In genomic region chr12:111757561-111758325, GRCm38 (mm10) we compare ENCODE assay signal across 8 mouse cellular contexts. TPM values are rescaled to one million over a fixed set of nuclear protein-coding genes. Genes with fewer than 3 reads are reported as not detected.
A peak's percentile ranks its signal among the peaks of the same experiment; 100 is the strongest.
DNase-seq lines count a peak whose midpoint lies in the region; ATAC-seq lines count a peak whose summit lies in the region.

No protein-coding gene starts in this region.

- no peaks in the 10 kb centered on the region for H3K9me3 ChIP-seq in megakaryocyte, embryonic 14.5 days
- no peaks in the 10 kb centered on the region for H3K9me3 ChIP-seq in limb, embryonic 10.5 days (replicated peaks)
- H3K9me3 ChIP-seq in stomach, embryonic 14.5 days (ENCODE audit: control insufficient read depth, low read depth, low read length) = no peaks in the 10 kb centered on the region

- no peaks in the 10 kb centered on the region for H3K27me3 ChIP-seq in megakaryocyte, embryonic 14.5 days (replicated peaks)
- H3K27me3 ChIP-seq in limb, embryonic 10.5 days (ENCODE audit: low read depth, poor library complexity, severe bottlenecking) = peaks cover 3% of the 10 kb centered on the region; the same call in 1 of the 2 replicates
- H3K27me3 ChIP-seq in stomach, embryonic 14.5 days (ENCODE audit: control insufficient read depth, insufficient read depth, low read length) = no peaks in the 10 kb centered on the region

- peak overlapping the region; percentile 97; the same call in 1 of the 2 replicates for H3K9ac ChIP-seq in stomach, embryonic 14.5 days (replicated peaks; ENCODE audit: low read depth, low read length)

- ATAC-seq in cerebellum, adult (ENCODE audit: insufficient number of reproducible peaks, low FRiP score, low TSS enrichment) = no peak
- no peak for ATAC-seq in megakaryocyte, adult 5-6 weeks (ENCODE audit: poor library complexity, severe bottlenecking)
- no peak for ATAC-seq in stomach, embryonic 14.5 days (ENCODE audit: insufficient number of reproducible peaks, insufficient read depth, low FRiP score, low read depth)

- H3K4me3 ChIP-seq in megakaryocyte, embryonic 14.5 days (replicated peaks) = peak overlapping the region; percentile 99
- peak overlapping the region; percentile 97 for H3K4me3 ChIP-seq in limb, embryonic 10.5 days
- peak overlapping the region; percentile 91 for H3K4me3 ChIP-seq in stomach, embryonic 14.5 days (ENCODE audit: low read depth, low read length)

- H3K27ac ChIP-seq in limb, embryonic 10.5 days = peak overlapping the region; percentile 95
- H3K27ac ChIP-seq in stomach, embryonic 14.5 days (ENCODE audit: low read length) = no peak overlapping the region

- peaks cover 87% of the 10 kb centered on the region for H3K4me1 ChIP-seq in megakaryocyte, embryonic 14.5 days
- H3K4me1 ChIP-seq in limb, embryonic 10.5 days = peaks cover 36% of the 10 kb centered on the region
- H3K4me1 ChIP-seq in stomach, embryonic 14.5 days (ENCODE audit: control insufficient read depth, insufficient read depth, low read length) = peaks cover 22% of the 10 kb centered on the region

- WGBS in limb, embryonic 10.5 days = 58% methylated on average over 10 of the region's 10 CpGs
- 52% methylated on average over 10 of the region's 10 CpGs for WGBS in stomach, embryonic 14.5 days

- peak overlapping the region; percentile 98 for H3K4me2 ChIP-seq in stomach, embryonic 14.5 days (replicated peaks; ENCODE audit: low read depth, low read length)

- peaks cover 6% of the 10 kb centered on the region for H3K36me3 ChIP-seq in megakaryocyte, embryonic 14.5 days (replicated peaks; ENCODE audit: low read length)
- H3K36me3 ChIP-seq in limb, embryonic 10.5 days = peaks cover 10% of the 10 kb centered on the region
- H3K36me3 ChIP-seq in stomach, embryonic 14.5 days (ENCODE audit: control insufficient read depth, insufficient read depth, low read length) = no peaks in the 10 kb centered on the region

- DNase-seq in cerebellum, adult 11 months = peak; percentile 38
- DNase-seq in limb, embryonic 10.5 days (ENCODE audit: low spot score) = no peak
- no peak for DNase-seq in adrenal gland, adult 18-20 months (ENCODE audit: low spot score in 2 of 2)
- no peak for DNase-seq in spleen, postnatal 4 days (ENCODE audit: low spot score in 2 of 2)

RNA-seq across cellular contexts. Expression of gene Klc1, which starts 0.9 kb away (rescaled TPM):
- 21.5 and 66.3 TPM in 2 replicates for polyA plus RNA-seq in megakaryocyte, embryonic 14.5 days (2012; ENCODE audit: insufficient read depth, low replicate concordance)
- total RNA-seq in megakaryocyte, adult 5-6 weeks (2015) = 36.3 and 36.7 TPM in 2 replicates
- 72.7 and 83.1 TPM in 2 replicates for total RNA-seq in megakaryocyte, adult 5-6 weeks (2017)
- 87.5 and 98.0 TPM in 2 replicates for polyA plus RNA-seq in limb, embryonic 10.5 days (2016; fragmentation: Nextera tagmentation; extraction: Ambion mirVana)
- polyA plus RNA-seq in stomach, embryonic 14.5 days (2014; fragmentation: Nextera tagmentation; extraction: Ambion mirVana) = 111 and 120 TPM in 2 replicates
- total RNA-seq in adrenal gland, adult 18-20 months (2021) = 100 to 1,000 TPM in 1 of 2 experiments, 10 to 100 TPM in 1; 93.1 to 126 TPM

RNA-seq across cellular contexts. Expression of gene Apopt1, which starts 44.7 kb away (rescaled TPM):
- 65.2 and 126 TPM in 2 replicates for polyA plus RNA-seq in megakaryocyte, embryonic 14.5 days (2012; ENCODE audit: insufficient read depth, low replicate concordance)
- 44.6 and 45.0 TPM in 2 replicates for total RNA-seq in megakaryocyte, adult 5-6 weeks (2015)
- 60.6 and 61.0 TPM in 2 replicates for total RNA-seq in megakaryocyte, adult 5-6 weeks (2017)
- polyA plus RNA-seq in limb, embryonic 10.5 days (2016; fragmentation: Nextera tagmentation; extraction: Ambion mirVana) = 57.4 and 64.8 TPM in 2 replicates
- polyA plus RNA-seq in stomach, embryonic 14.5 days (2014; fragmentation: Nextera tagmentation; extraction: Ambion mirVana) = 56.1 and 60.8 TPM in 2 replicates
- total RNA-seq in adrenal gland, adult 18-20 months (2021) = 10 to 100 TPM; 61.0 to 61.3 TPM

RNA-seq across cellular contexts. Expression of gene Bag5, which starts 44.7 kb away (rescaled TPM):
- 2.5 and 4.8 TPM in 2 replicates for polyA plus RNA-seq in megakaryocyte, embryonic 14.5 days (2012; ENCODE audit: insufficient read depth, low replicate concordance)
- 10.8 and 11.4 TPM in 2 replicates for total RNA-seq in megakaryocyte, adult 5-6 weeks (2015)
- total RNA-seq in megakaryocyte, adult 5-6 weeks (2017) = 19.1 and 21.8 TPM in 2 replicates
- 52.6 and 52.9 TPM in 2 replicates for polyA plus RNA-seq in limb, embryonic 10.5 days (2016; fragmentation: Nextera tagmentation; extraction: Ambion mirVana)
- polyA plus RNA-seq in stomach, embryonic 14.5 days (2014; fragmentation: Nextera tagmentation; extraction: Ambion mirVana) = 49.8 and 58.0 TPM in 2 replicates
- total RNA-seq in adrenal gland, adult 18-20 months (2021) = 10 to 100 TPM; 43.1 to 43.7 TPM

RNA-seq across cellular contexts. Expression of gene Xrcc3, which starts 55.9 kb away (rescaled TPM):
- polyA plus RNA-seq in megakaryocyte, embryonic 14.5 days (2012; ENCODE audit: insufficient read depth, low replicate concordance) = 2.2 and 3.2 TPM in 2 replicates
- total RNA-seq in megakaryocyte, adult 5-6 weeks (2015) = 3.7 and 4.6 TPM in 2 replicates
- total RNA-seq in megakaryocyte, adult 5-6 weeks (2017) = 3.2 and 3.3 TPM in 2 replicates
- 21.6 and 23.9 TPM in 2 replicates for polyA plus RNA-seq in limb, embryonic 10.5 days (2016; fragmentation: Nextera tagmentation; extraction: Ambion mirVana)
- polyA plus RNA-seq in stomach, embryonic 14.5 days (2014; fragmentation: Nextera tagmentation; extraction: Ambion mirVana) = 13.7 and 15.4 TPM in 2 replicates
- 10 to 100 TPM; 13.0 to 13.7 TPM for total RNA-seq in adrenal gland, adult 18-20 months (2021)

RNA-seq across cellular contexts. Expression of gene Zfyve21, which starts 56.2 kb away (rescaled TPM):
- 15.3 and 16.7 TPM in 2 replicates for polyA plus RNA-seq in megakaryocyte, embryonic 14.5 days (2012; ENCODE audit: insufficient read depth, low replicate concordance)
- total RNA-seq in megakaryocyte, adult 5-6 weeks (2015) = 10.5 and 14.8 TPM in 2 replicates
- total RNA-seq in megakaryocyte, adult 5-6 weeks (2017) = 7.4 and 11.0 TPM in 2 replicates
- polyA plus RNA-seq in limb, embryonic 10.5 days (2016; fragmentation: Nextera tagmentation; extraction: Ambion mirVana) = 69.8 and 75.8 TPM in 2 replicates
- 129 and 135 TPM in 2 replicates for polyA plus RNA-seq in stomach, embryonic 14.5 days (2014; fragmentation: Nextera tagmentation; extraction: Ambion mirVana)
- total RNA-seq in adrenal gland, adult 18-20 months (2021) = 100 to 1,000 TPM in 1 of 2 experiments, 10 to 100 TPM in 1; 84.6 to 101 TPM
